Mouse (Mus musculus) lung, embryonic 14.5 days (tissue): Measurements from ENCODE around the gene Dlg2. TPM values are rescaled to one million over a fixed set of nuclear protein-coding genes. Genes with fewer than 3 reads are reported as not detected.

Source experiments
- ATAC-seq: fragments of 200-750 bp; cut with Nextera tagmentation; 2 replicates; pipeline ENCODE4 v1.8.0; 2017; ENCODE audit warnings: mild to moderate bottlenecking, moderate TSS enrichment, moderate library complexity; ENCODE audit not compliant: insufficient read depth
- DNase-seq: peaks from one replicate; pipeline ENCODE4 v3.0.0-alpha.2; 2015
- H3K27ac ChIP-seq: fragments of 300-500 bp; sonication (generic); 2 replicates; pipeline ENCODE4 v1.5.1; 2014; ENCODE audit warnings: low read depth, mild to moderate bottlenecking, moderate library complexity
- H3K27me3 ChIP-seq: fragments of 300-500 bp; sonication (generic); 2 replicates; pipeline ENCODE4 v1.6.1; 2014; ENCODE audit warnings: low read length, control low read depth; ENCODE audit not compliant: insufficient read depth
- H3K36me3 ChIP-seq: fragments of 300-500 bp; sonication (generic); 2 replicates; pipeline ENCODE4 v1.6.1; 2014; ENCODE audit warnings: control low read depth; ENCODE audit not compliant: insufficient read depth
- H3K4me1 ChIP-seq: fragments of 300-500 bp; sonication (generic); 2 replicates; pipeline ENCODE4 v1.6.1; 2014; ENCODE audit warnings: antibody characterized with exemption, control low read depth; ENCODE audit not compliant: insufficient read depth
- H3K4me2 ChIP-seq: fragments of 300-500 bp; sonication (generic); 2 replicates; pipeline ENCODE4 v1.6.1; 2014; ENCODE audit warnings: mild to moderate bottlenecking
- H3K4me3 ChIP-seq: fragments of 300-500 bp; sonication (generic); 2 replicates; pipeline ENCODE4 v1.5.1; 2014; ENCODE audit warnings: low read depth, low read length
- H3K9ac ChIP-seq: fragments of 300-500 bp; sonication (generic); 2 replicates; pipeline ENCODE4 v1.6.1; 2014
- H3K9me3 ChIP-seq: fragments of 300-500 bp; sonication (generic); 2 replicates; pipeline ENCODE4 v1.6.1; 2016; ENCODE audit warnings: low read depth, low read length, control low read depth
- CTCF ChIP-seq: IDR thresholded peaks from 2 replicates; pipeline ENCODE4 v1.5.1; 2016; ENCODE audit warnings: antibody characterized with exemption, low read depth
- WGBS: fragments of 180-500 bp; shearing (Covaris S2); extraction: QIAGEN DNeasy Blood & Tissue Kit; methylation state at CpG from one replicate; pipeline ENCODE4 v1.1.7; 2014; 5-methylcytosine and 5-hydroxymethylcytosine counted together
- polyA plus RNA-seq: library from polyadenylated mRNA; unstranded; fragments of >200 nt; fragmentation: Nextera tagmentation; extraction: Ambion mirVana; gene quantifications from 2 replicates; pipeline ENCODE4 v1.2.1, GENCODE M21; 2014

Dlg2 gene
- polyA plus RNA-seq, 1 experiment from 2014 or later = 0.25 TPM

DNA sequence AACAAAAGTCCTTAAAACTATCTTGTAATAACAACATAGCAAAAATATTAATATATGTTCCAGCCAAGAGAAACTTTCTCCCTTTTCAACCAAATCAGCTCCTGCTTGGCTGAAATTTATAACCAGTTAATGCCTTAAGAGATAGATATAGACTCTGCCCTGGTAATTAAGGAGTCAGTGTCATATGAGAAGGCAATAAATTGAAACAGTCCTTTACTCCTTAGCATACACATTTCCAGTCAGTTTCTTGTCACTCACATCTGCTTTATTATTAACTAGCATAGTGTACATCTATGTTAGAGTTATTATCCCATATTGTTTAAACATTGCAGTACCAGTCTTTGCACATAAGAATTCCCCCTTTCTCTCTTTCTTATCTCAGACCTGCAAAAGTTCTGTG lies 1197.9 kb downstream of the Dlg2 start:
- no peak for DNase-seq
- H3K4me3 ChIP-seq = no peak overlapping the region
- H3K27me3 ChIP-seq = no peaks in the 10 kb centered on the region
- no peaks in the 10 kb centered on the region for H3K4me1 ChIP-seq
- ATAC-seq = no peak
- no peak overlapping the region for H3K4me2 ChIP-seq
- H3K36me3 ChIP-seq = no peaks in the 10 kb centered on the region
- TF ChIP-seq CTCF = no peak
- no peak overlapping the region for H3K27ac ChIP-seq
- no peaks in the 10 kb centered on the region for H3K9me3 ChIP-seq
- no peak overlapping the region for H3K9ac ChIP-seq

DNA sequence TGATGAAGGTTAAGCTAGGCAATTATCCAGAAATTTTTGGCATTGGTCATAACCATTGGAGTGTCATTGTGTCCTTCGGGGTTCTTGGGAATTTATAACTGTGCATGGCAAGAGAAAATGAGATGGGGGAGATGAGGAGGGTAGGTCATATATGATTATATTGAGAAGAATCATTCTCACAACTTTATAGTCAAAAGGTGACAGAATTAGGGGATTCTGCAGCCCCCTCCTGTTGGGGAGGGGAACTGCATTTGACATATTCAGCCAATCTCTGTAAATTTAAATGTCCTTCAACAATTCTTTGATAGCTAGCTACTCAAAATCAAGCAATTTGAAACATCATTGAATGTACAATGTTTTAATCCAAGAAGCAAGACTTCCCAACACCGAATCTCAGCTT lies 1201.5 kb downstream of the Dlg2 start:
- ATAC-seq (no peak), DNase-seq (no peak)
- no peaks in the 10 kb centered on the region for H3K27me3 ChIP-seq
- no peaks in the 10 kb centered on the region for H3K36me3 ChIP-seq
- no peaks in the 10 kb centered on the region for H3K4me1 ChIP-seq
- no peak overlapping the region for H3K4me2 ChIP-seq
- H3K9ac ChIP-seq = no peak overlapping the region
- H3K27ac ChIP-seq = no peak overlapping the region
- WGBS = 67% methylated on average over 2 of the region's 2 CpGs
- H3K4me3 ChIP-seq = no peak overlapping the region
- no peak for TF ChIP-seq CTCF
- no peaks in the 10 kb centered on the region for H3K9me3 ChIP-seq

DNA sequence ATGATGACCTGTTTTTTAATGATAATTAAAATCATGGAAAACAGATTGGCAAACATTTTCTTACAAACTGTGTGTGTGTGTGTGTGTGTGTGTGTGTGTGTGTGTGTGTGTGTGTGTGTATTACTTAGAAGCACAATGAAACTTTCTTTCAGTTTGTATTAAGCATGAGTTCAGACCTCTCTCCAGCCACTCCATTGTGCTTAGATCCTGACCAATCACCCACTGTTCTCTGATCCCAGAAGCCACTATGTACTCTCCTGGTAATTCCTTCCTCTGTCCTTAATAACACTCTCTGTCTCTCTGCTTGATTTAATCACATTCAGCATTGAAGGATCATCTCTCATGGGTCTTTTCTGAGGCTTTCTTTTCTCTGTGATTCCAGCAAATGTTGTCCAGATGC lies 1211.5 kb downstream of the Dlg2 start:
- TF ChIP-seq CTCF = no peak
- Histone ChIP-seq H3K9ac (no peak overlapping the region), H3K27me3 (no peaks in the 10 kb centered on the region), H3K9me3 (no peaks in the 10 kb centered on the region), H3K27ac (no peak overlapping the region), H3K4me3 (no peak overlapping the region), H3K36me3 (no peaks in the 10 kb centered on the region), H3K4me2 (no peak overlapping the region), H3K4me1 (no peaks in the 10 kb centered on the region)
- ATAC-seq = no peak
- no peak for DNase-seq

DNA sequence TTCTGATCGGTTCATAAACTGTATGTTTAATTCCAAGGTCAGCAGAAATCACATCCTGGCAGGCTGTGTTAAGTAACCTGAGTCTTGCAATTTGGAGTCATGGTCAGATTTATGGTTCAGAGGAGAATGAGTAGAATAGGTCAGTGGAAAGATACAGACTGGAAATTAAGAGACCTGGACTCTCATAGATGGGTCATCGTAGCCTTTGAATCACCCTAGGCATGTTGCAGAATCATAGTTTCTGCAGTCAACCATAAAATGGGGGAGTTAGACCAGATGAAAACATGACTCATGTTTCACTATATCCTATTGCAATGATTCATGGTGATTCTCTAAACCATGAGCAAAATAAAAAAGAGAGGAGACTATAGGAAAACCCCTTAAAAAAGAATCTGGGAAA lies 1213.4 kb downstream of the Dlg2 start:
- no peak for DNase-seq
- Histone ChIP-seq H3K27me3 (no peaks in the 10 kb centered on the region), H3K4me3 (no peak overlapping the region), H3K36me3 (no peaks in the 10 kb centered on the region), H3K9me3 (no peaks in the 10 kb centered on the region), H3K4me1 (no peaks in the 10 kb centered on the region), H3K4me2 (no peak overlapping the region), H3K27ac (no peak overlapping the region), H3K9ac (no peak overlapping the region)
- no peak for ATAC-seq
- WGBS = 58% methylated on average over 2 of the region's 2 CpGs
- no peak for TF ChIP-seq CTCF

DNA sequence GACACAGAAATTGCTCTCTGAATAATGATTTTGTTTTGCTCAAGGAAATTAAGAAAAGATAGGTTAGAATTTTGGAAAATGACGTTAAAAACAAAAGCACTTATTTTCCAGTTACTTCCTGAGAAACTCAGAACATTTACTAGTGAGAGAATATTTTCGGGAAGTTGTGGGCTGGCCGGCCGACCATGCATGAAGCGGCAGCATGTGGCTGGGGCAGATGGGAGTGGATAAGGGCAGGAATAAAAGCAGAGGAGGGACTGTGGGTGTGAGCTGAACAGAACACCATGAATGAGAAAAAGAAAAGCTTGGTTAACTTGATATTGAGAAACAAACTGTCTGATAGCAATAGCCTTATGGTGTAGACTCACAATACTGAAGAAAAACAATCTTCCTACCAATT lies 1233.4 kb downstream of the Dlg2 start:
- Histone ChIP-seq H3K36me3 (no peaks in the 10 kb centered on the region), H3K9ac (no peak overlapping the region), H3K4me2 (no peak overlapping the region), H3K4me3 (no peak overlapping the region), H3K27me3 (no peaks in the 10 kb centered on the region), H3K4me1 (no peaks in the 10 kb centered on the region), H3K27ac (no peak overlapping the region), H3K9me3 (no peaks in the 10 kb centered on the region)
- DNase-seq (no peak), ATAC-seq (no peak)
- WGBS = 76% methylated on average over 5 of the region's 5 CpGs
- no peak for TF ChIP-seq CTCF

DNA sequence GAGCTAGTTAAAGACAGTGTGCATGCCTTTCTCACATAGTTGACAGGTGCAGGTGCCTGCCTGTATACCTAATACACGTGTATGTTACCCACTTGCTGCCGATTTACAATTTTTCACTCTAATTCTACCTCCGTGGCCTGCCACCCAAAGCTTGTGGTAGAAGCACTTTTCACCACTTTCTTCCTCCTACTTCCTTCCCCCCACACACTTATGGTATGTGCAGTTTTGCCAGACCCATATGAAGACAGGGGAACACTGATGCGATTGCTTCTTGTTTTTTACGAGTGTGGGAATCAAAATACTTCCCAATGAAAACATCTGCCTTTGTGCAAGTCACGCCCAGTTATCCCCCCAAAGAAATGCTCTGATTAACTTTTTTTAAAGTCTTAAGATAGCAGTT lies 1234.7 kb downstream of the Dlg2 start:
- H3K4me3 ChIP-seq = no peak overlapping the region
- H3K4me2 ChIP-seq = no peak overlapping the region
- no peaks in the 10 kb centered on the region for H3K9me3 ChIP-seq
- no peaks in the 10 kb centered on the region for H3K36me3 ChIP-seq
- ATAC-seq (no peak), DNase-seq (no peak)
- no peak overlapping the region for H3K9ac ChIP-seq
- H3K27ac ChIP-seq = no peak overlapping the region
- no peak for TF ChIP-seq CTCF
- H3K27me3 ChIP-seq = no peaks in the 10 kb centered on the region
- 76% methylated on average over 6 of the region's 6 CpGs for WGBS
- no peaks in the 10 kb centered on the region for H3K4me1 ChIP-seq

DNA sequence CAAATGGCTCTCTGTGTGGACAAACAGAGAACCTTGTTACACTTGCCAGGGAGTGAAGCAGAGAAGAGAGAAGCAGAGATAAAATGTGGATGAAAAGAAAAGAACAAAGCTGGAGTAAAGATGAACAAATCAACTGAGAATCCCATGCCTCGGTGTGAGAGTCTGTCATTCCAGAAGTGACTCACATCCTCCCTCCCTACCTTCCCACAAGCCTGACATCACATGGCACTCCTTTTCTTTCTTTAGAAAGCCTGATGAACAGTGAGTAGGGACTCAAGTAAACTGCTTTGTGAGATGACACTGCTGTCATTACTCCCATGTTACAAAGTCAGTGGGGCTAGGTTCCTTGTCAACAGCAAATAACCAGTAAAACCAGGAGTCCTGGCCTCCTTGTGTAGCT lies 1239.3 kb downstream of the Dlg2 start:
- 63% methylated on average over 1 of the region's 1 CpGs for WGBS
- H3K27ac ChIP-seq = no peak overlapping the region
- H3K9ac ChIP-seq = no peak overlapping the region
- no peak for ATAC-seq
- no peak for TF ChIP-seq CTCF
- no peak for DNase-seq
- no peaks in the 10 kb centered on the region for H3K9me3 ChIP-seq
- no peaks in the 10 kb centered on the region for H3K4me1 ChIP-seq
- no peaks in the 10 kb centered on the region for H3K36me3 ChIP-seq
- no peaks in the 10 kb centered on the region for H3K27me3 ChIP-seq
- H3K4me3 ChIP-seq = no peak overlapping the region
- H3K4me2 ChIP-seq = no peak overlapping the region

DNA sequence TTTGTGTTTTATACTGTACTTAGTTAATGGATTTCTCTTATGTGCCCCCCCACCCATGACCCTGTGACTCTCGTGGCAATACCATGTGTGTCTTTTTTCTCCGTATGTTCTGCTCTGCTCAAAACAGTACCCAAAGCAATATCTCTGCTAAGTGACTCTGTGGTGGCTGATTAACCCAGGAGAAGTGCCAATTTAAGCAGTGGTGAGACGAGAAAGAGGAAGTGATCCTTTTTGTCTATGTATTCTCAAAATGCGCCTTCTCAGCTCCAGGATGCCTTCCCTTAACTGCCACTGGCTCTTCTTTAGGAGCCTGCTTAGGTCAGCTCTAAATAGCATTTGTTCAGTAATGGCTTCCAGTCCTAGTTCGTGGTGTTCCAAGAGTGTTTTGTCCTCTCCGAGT lies 1240.2 kb downstream of the Dlg2 start:
- H3K4me3 ChIP-seq = no peak overlapping the region
- H3K9ac ChIP-seq = no peak overlapping the region
- H3K4me1 ChIP-seq = no peaks in the 10 kb centered on the region
- no peaks in the 10 kb centered on the region for H3K36me3 ChIP-seq
- no peak for ATAC-seq
- no peaks in the 10 kb centered on the region for H3K27me3 ChIP-seq
- no peaks in the 10 kb centered on the region for H3K9me3 ChIP-seq
- 70% methylated on average over 6 of the region's 6 CpGs for WGBS
- no peak overlapping the region for H3K4me2 ChIP-seq
- no peak for TF ChIP-seq CTCF
- H3K27ac ChIP-seq = no peak overlapping the region
- DNase-seq = peak; percentile 1
